Mouse (Mus musculus): ENCODE data around the gene Cacna1d.

- TF ChIP-seq NRF1 (IDR thresholded peaks at IDR 0.05; ENCODE audit: low read depth, low read length): no peak
- no peak for TF ChIP-seq MAX (IDR thresholded peaks at IDR 0.05; ENCODE audit: low read length)
- TF ChIP-seq POLR2A (IDR thresholded peaks at IDR 0.05; ENCODE audit: low read depth, low read length): no peak
- TF ChIP-seq CTCF (conservative IDR thresholded peaks at IDR 0.05 in 1 of 2, IDR thresholded peaks at IDR 0.05 in 1 of 2; ENCODE audit: low read depth in 2 of 2, low read length in 2 of 2): no peak
Measured at GRCm38 (mm10) chr14:30198116-30198515, 293.1 kb downstream of the Cacna1d start.

All from CH12.LX (cell line).